Mouse (Mus musculus): Measurements from ENCODE around the gene Brinp1. TPM values are rescaled to one million over a fixed set of nuclear protein-coding genes. Genes with fewer than 3 reads are reported as not detected.

Gene Brinp1
- polyA plus RNA-seq, 1 experiment from 2014 or later, result 2.9 TPM

DNA sequence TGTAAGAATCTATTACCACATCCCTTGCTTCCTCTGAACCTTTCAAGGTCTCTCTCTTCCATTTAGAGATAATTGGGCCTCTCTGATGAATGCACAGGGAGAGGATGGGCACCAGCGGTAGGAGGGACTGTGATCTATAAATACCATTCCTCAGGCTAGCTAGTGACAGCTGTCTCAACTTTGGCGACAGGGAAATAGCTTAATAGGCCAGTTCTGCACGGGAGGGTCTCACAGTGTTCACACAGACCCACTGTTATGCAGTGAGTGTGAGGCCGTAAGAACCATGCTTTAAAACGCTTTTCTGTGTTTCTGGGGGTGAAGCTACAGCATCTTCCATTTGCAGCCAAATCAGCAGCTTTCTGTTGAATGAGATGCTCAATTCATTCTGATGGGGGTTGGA, 186.8 kb downstream of the Brinp1 start:
- H3K9me3 ChIP-seq (ENCODE audit: control insufficient read depth, low read length), result no peaks in the 10 kb centered on the region
- no peaks in the 10 kb centered on the region for H3K36me3 ChIP-seq (ENCODE audit: control insufficient read depth, insufficient read depth, low read length)
- WGBS, result 34% methylated on average over 5 of the region's 5 CpGs
- no peaks in the 10 kb centered on the region for H3K4me1 ChIP-seq (ENCODE audit: control insufficient read depth in 2 of 2, insufficient read depth in 2 of 2, low read length in 2 of 2)
- H3K9ac ChIP-seq (ENCODE audit: low read length), result no peak overlapping the region
- no peak for ATAC-seq (ENCODE audit: insufficient number of reproducible peaks, insufficient read depth, low FRiP score, low read depth)
- no peak overlapping the region for H3K4me3 ChIP-seq (ENCODE audit: control insufficient read depth in 1 of 2, insufficient read depth in 1 of 2, low read depth in 1 of 2, low read length in 2 of 2)
- no peak overlapping the region for H3K27ac ChIP-seq (replicated peaks in 1 of 2; ENCODE audit: control insufficient read depth in 1 of 2, insufficient read depth in 1 of 2, low read depth in 2 of 2, low read length in 2 of 2)
- H3K27me3 ChIP-seq (ENCODE audit: control insufficient read depth, insufficient read depth, low read length), result no peaks in the 10 kb centered on the region
- H3K4me2 ChIP-seq (ENCODE audit: low read length), result no peak overlapping the region

DNA sequence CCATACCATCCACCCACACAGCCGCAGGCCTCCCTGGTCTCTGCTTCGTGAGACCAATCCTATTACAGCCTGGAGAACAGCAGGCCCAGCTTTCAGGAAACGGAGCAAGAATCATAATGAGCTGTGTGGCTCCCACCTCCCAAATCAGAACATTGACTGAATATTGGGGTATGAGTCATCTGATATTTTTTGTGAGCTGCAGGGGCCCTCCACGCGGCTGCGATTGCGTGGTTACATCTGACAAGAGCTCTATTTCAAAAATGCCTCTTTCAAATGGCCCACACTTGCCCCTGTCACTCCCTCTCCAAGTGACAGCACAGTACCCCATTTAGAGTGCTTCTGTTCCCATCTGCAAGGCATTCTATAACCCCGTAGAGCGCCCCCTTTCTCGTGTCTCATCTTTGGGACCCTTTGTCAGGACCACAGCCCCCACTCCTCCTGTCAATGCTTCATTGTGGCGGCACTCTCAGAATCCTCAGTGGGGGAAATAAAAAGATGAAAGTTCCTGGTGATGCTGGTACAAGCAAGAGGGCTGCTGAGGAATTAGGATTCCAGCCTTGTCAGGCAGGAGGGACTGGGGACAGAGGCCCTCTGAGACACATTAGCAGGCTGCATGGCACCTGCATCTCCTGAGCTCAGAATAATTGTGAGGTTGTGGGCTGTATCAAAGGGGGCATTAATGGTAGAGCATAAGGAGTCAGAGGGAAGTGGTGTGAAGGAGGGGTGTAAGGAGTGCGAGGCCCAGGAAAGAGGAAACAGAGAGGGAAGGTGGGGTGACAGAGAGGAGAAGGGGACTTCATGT, 188.2 kb downstream of the Brinp1 start:
- no peak overlapping the region for H3K4me3 ChIP-seq (ENCODE audit: control insufficient read depth in 1 of 2, insufficient read depth in 1 of 2, low read depth in 1 of 2, low read length in 2 of 2)
- H3K36me3 ChIP-seq (ENCODE audit: control insufficient read depth, insufficient read depth, low read length), result no peaks in the 10 kb centered on the region
- H3K4me2 ChIP-seq (ENCODE audit: low read length), result no peak overlapping the region
- no peaks in the 10 kb centered on the region for H3K9me3 ChIP-seq (ENCODE audit: control insufficient read depth, low read length)
- 76% methylated on average over 12 of the region's 12 CpGs for WGBS
- H3K4me1 ChIP-seq (ENCODE audit: control insufficient read depth in 2 of 2, insufficient read depth in 2 of 2, low read length in 2 of 2), result no peaks in the 10 kb centered on the region
- H3K27me3 ChIP-seq (ENCODE audit: control insufficient read depth, insufficient read depth, low read length), result no peaks in the 10 kb centered on the region
- no peak overlapping the region for H3K27ac ChIP-seq (replicated peaks in 1 of 2; ENCODE audit: control insufficient read depth in 1 of 2, insufficient read depth in 1 of 2, low read depth in 2 of 2, low read length in 2 of 2)
- no peak overlapping the region for H3K9ac ChIP-seq (ENCODE audit: low read length)
- ATAC-seq (ENCODE audit: insufficient number of reproducible peaks, insufficient read depth, low FRiP score, low read depth), result no peak

DNA sequence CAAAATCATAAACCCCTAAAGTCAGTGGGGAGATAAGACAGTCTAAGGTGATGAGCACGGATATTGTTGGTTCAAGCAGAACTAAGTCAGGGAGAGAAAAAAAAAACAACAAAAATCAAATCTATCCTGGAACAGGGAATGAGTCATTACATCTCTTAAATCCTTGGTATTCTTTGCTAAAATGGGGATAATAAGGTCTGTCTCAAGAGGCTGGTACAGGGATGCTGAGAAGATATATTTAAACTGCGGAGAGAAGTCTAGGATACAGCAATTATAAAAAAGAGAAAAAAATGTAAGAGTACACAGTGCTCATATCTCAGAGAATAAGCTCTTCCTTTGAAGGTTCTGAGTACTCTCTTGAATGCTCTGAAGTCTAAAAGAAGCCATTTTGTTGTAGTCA, 189.3 kb downstream of the Brinp1 start:
- H3K27me3 ChIP-seq (ENCODE audit: control insufficient read depth, insufficient read depth, low read length), result no peaks in the 10 kb centered on the region
- no peak for ATAC-seq (ENCODE audit: insufficient number of reproducible peaks, insufficient read depth, low FRiP score, low read depth)
- no peaks in the 10 kb centered on the region for H3K36me3 ChIP-seq (ENCODE audit: control insufficient read depth, insufficient read depth, low read length)
- H3K4me2 ChIP-seq (ENCODE audit: low read length), result no peak overlapping the region
- no peaks in the 10 kb centered on the region for H3K4me1 ChIP-seq (ENCODE audit: control insufficient read depth in 2 of 2, insufficient read depth in 2 of 2, low read length in 2 of 2)
- no peak overlapping the region for H3K9ac ChIP-seq (ENCODE audit: low read length)
- H3K4me3 ChIP-seq (ENCODE audit: control insufficient read depth in 1 of 2, insufficient read depth in 1 of 2, low read depth in 1 of 2, low read length in 2 of 2), result no peak overlapping the region
- no peak overlapping the region for H3K27ac ChIP-seq (replicated peaks in 1 of 2; ENCODE audit: control insufficient read depth in 1 of 2, insufficient read depth in 1 of 2, low read depth in 2 of 2, low read length in 2 of 2)
- 77% methylated on average over 2 of the region's 2 CpGs for WGBS
- no peaks in the 10 kb centered on the region for H3K9me3 ChIP-seq (ENCODE audit: control insufficient read depth, low read length)

DNA sequence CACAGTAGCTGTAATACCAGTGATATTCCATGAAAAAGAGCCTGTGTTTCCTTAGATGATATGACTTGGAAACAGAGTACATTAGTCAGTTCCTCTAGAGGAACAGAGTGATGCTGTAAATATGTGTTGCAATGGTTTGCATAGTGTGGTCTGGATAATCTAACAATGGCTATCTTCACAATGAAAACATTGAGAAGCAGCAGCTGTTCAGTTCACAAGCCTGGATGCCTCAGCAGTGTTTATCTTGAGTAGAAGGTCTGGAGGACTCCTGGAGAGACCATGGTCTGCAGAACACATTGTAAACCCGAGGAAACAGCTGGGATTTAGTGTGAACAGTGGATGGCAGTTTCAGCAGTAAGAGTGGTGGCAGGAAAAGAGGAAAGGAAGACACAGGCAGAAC, 233.2 kb downstream of the Brinp1 start:
- Histone ChIP-seq H3K27ac (replicated peaks in 1 of 2; ENCODE audit: control insufficient read depth in 1 of 2, insufficient read depth in 1 of 2, low read depth in 2 of 2, low read length in 2 of 2) (no peak overlapping the region), H3K4me2 (ENCODE audit: low read length) (no peak overlapping the region), H3K27me3 (ENCODE audit: control insufficient read depth, insufficient read depth, low read length) (no peaks in the 10 kb centered on the region), H3K4me3 (ENCODE audit: control insufficient read depth in 1 of 2, insufficient read depth in 1 of 2, low read depth in 1 of 2, low read length in 2 of 2) (no peak overlapping the region), H3K9ac (ENCODE audit: low read length) (no peak overlapping the region), H3K36me3 (ENCODE audit: control insufficient read depth, insufficient read depth, low read length) (no peaks in the 10 kb centered on the region), H3K9me3 (ENCODE audit: control insufficient read depth, low read length) (no peaks in the 10 kb centered on the region), H3K4me1 (ENCODE audit: control insufficient read depth in 2 of 2, insufficient read depth in 2 of 2, low read length in 2 of 2) (no peaks in the 10 kb centered on the region)
- ATAC-seq (ENCODE audit: insufficient number of reproducible peaks, insufficient read depth, low FRiP score, low read depth), result 0 out of 2 replicates have a peak, but pooled peaks have one; percentile 59
- WGBS, result 16% methylated on average over 1 of the region's 1 CpGs
